Mouse (Mus musculus) small intestine, adult 2 months (tissue): ENCODE measurements at regions not wholly inside any gene's neighbourhood (a gene's known extent, or its start where the extent isn't known, plus 50 kb on each side); places are given as distances from the start of the nearest gene placed in this dataset.

Experiments
- CTCF ChIP-seq: fragments of 200-500 bp; IDR thresholded peaks from 2 replicates; pipeline ENCODE4 v1.5.1; 2012; ENCODE audit warnings: low read depth, mild to moderate bottlenecking, control low read depth, inconsistent platforms, low read length, moderate library complexity, mixed read lengths; ENCODE audit not compliant: insufficient replicate concordance, insufficient read length; ENCODE audit errors: extremely low read depth
- POLR2A ChIP-seq: fragments of 200-500 bp; IDR thresholded peaks from 2 replicates; pipeline ENCODE4 v1.6.1; 2012; ENCODE audit warnings: low read depth, mild to moderate bottlenecking, control low read depth, inconsistent platforms, low read length, moderate library complexity

DNA sequence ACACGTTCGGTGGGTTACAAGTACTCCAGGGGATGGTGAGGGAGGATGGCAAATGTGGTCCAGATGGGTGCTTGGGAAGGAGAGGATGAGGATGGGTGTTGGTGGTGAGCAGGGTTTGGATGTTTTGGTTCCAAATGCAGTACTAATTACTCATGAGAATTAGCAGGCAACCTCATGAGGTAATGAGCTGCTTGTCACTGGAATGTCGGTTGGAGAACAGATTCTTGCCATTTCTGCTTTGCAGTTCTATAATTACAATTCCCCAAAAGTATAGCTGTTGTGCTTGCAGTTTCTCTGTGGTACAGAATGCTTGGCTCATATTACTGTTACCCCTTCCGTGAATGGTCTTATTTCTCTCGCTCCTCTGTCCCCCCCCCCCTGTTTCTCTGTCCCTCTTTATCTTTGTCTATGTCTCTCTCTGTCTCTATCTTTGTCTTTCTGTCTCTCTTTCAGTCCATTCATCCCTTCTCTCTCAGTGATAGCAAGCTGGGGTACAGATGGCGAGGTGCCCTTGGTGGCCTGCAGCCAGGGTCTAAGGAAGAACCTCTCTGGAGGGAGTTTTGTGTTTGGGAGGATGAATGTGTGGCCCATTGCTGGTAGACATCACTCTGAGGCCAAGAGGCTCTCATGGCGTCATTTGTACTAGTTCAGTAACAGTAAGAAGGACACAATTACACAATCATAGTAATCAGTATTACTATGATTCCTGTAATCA lies 232.5 kb downstream of the Enc1 start:
- no peak for TF ChIP-seq POLR2A
- TF ChIP-seq CTCF, result no peak
